Mouse (Mus musculus) thymus, adult 2 months (tissue): ENCODE results near the gene Polr2f.

ENCODE experiments used
- CTCF ChIP-seq: fragments of 200-500 bp; IDR thresholded peaks from 2 replicates; pipeline ENCODE4 v1.5.1; 2012; ENCODE audit warnings: mild to moderate bottlenecking, control low read depth, low read length, moderate library complexity, borderline replicate concordance; ENCODE audit not compliant: control insufficient read depth, poor library complexity, insufficient read depth; ENCODE audit errors: extremely low read depth
- POLR2A ChIP-seq: fragments of 200-500 bp; IDR thresholded peaks from 2 replicates; pipeline ENCODE4 v1.6.1; 2012; ENCODE audit warnings: mild to moderate bottlenecking, low read length, control low read depth, moderate library complexity; ENCODE audit not compliant: control insufficient read depth, poor library complexity, insufficient read depth; ENCODE audit errors: extremely low read depth

DNA sequence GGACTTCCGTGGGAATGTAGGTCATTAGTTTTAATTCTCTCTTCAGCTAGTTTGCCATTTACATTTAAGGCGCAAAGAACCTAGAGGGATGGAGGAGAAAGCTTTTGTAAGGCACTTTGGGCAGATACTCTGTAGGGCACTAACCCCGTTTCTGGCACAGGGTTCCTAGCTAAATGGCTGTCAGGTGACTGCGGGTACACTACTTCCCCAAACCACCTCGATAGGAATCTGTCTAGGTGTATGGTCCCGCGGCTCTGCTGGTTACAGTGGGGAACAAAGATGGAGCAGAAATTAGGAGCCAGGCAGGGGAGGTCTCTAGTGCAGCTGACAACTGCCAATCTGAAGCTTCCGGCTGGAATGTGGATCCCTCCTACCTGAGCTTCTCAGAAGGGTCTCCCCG lies 30.8 kb upstream of the Polr2f start:
- no peak for TF ChIP-seq CTCF
- TF ChIP-seq POLR2A = no peak
